Mouse (Mus musculus) right cerebral cortex, adult 2 months (tissue): ENCODE measurements at regions not wholly inside any gene's neighbourhood (a gene's known extent, or its start where the extent isn't known, plus 50 kb on each side); places are given as distances from the start of the nearest gene placed in this dataset.
"Not testable (repeated sequence)": the region's sequence is repeated elsewhere in the genome, so short reads cannot be mapped to it uniquely, and the experiment has no call there.

ENCODE experiments used
- DNase-seq, 2 experiments: peaks; one replicate each; pipeline ENCODE4 v3.0.0; 2021 to 2022; ENCODE audit warnings: low spot score in 2 of 2

DNA sequence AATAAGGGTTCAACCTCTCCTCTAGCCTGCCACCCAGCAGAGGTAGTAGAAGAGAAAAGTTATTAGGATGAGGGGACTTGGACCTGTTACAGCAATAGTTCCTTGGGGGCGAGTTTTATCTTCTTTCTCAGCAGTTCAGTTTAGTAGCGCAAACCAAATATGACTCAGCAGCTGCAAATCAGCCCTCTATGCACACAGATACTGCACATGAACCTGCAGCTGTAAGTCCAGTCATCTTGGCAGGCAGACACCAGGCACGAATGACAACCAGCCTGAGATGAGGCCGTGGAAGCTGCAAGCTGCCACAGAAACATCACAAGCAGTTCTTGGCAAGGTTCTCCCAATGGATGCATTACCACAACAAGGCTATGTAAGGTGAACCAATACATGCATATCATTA, 327.0 kb upstream of the Akr1e1 start:
- DNase-seq = peak in 1 of 2 experiments; percentile 2

DNA sequence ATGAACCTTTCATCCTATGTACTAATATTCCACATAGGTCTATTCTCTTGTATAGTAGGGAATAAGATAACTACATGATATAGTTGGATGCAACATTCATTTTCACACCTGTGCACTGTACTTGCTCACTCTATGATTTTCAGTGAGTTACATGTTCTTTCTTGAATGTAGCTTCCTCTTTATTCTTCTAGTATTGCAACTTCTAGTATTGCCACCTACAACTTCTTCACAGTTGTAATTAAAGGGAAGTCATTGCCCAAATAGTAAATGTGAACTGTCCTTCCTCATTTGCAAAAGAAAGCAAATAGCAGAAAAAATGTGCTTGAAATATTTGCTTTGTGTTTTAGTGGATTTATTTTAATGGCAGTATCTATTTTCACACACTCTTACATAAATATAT, 330.9 kb upstream of the Akr1e1 start:
- DNase-seq = no peak

DNA sequence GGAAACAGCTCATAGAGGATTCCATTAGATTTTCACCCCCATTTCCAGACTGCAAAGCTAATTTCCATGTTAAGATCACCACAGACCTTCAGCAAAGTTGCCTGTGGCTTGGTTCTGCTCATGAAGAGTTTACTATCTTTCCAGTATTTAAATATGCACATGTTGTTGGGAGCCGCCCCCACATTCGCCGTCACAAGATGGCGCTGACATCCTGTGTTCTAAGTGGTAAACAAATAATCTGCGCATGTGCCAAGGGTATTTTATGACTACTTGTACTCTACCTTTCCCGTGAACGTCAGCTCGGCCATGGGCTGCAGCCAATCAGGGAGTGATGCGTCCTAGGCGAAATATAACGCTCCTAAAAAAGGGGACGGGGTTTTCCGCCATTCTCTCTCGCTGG, 333.5 kb upstream of the Akr1e1 start:
- DNase-seq = peak; percentile 16 to 41

DNA sequence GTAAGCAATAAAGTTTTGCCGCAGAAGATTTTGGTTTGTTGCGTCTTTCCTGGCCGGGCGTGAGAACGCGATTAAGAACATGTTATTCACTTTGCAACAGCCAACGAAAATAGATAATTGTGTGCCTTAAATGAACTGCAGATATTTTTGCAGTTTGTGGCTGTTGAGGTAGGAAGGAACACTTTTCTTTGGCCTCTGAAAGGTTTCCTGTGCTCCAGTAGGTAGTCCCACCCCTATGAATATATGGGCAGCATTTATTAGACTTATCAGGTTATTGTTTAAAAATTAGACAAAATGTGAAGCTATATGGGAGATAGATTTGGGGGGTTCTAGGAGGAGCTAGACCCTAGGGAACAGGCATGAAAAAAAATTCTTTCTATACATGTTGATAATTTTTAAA, 334.1 kb upstream of the Akr1e1 start:
- peak in 1 of 2 experiments; percentile 18 for DNase-seq

DNA sequence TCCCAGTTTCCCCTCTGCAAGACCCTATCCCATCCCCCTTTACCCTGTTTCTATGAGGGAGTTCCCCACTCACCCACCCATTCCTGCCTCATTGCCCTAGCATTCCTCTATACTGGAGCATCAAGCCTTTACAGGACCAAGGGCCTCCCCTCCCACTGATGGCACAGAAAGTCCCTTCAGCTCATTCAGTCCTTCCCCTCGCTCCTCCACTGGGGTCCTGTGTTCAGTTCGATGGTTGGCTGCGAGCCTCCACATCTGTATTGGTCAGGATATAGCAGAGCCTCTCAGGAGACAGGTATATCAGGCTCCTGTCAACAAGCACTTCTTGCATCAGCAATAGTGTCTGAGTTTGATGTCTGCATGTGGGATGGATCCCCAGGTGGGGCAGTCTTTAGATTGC, 346.4 kb upstream of the Akr1e1 start:
- no peak for DNase-seq

DNA sequence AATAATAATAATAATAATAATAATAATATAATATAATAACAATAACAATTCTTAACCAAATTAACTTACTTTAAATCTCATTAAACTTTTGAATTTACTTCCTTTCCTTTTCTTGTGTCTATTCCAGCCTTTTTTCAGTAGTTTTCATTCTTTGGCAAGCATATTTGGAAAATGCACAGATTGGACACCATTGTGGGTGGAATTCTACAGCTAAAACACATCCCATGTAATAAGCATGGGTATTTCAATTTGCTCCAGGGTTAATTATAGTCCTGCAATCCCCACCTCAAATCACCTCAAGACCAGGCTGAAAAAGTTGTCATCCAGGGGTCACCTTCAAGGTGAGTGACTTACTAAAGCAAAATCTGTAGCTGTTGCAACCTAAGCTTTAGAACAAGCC, 355.9 kb upstream of the Akr1e1 start:
- DNase-seq = no peak

DNA sequence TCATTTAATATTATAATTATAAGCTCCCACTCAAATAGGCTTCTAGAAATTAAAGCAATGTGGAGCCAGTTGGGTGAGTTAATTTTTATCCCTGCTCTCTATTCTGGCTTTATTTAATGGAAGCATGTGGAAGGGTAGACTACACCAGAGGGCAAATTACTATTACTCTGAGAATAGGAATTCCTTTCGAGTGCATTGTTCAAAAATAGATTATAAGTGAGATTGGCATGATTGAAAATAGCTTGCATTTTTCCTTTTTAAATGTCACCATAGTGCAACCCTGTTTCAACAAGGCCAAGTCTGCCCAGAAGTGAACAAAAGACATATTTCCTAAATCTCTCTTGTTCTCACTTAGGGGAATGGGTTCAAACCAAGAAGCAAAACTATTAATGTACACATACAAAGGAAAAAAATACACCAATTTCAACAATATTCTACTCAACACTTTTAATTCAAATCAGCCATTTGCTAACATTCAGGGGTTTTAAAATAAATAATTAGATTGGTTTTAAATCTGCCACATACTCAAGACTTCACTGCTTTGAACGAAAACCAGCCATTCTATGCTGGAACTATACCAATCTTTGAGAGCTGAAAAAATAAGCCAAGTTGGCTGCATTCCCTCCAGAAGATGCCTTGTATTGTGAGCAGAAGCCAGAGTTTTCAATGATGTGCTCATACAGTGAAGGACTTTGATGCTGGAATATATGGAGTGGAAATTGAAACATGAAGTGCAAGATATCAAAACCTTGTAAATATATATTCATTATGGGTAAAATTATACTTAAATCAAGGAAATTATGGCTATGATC, 361.3 kb upstream of the Akr1e1 start:
- DNase-seq = peak; percentile 3 to 5

DNA sequence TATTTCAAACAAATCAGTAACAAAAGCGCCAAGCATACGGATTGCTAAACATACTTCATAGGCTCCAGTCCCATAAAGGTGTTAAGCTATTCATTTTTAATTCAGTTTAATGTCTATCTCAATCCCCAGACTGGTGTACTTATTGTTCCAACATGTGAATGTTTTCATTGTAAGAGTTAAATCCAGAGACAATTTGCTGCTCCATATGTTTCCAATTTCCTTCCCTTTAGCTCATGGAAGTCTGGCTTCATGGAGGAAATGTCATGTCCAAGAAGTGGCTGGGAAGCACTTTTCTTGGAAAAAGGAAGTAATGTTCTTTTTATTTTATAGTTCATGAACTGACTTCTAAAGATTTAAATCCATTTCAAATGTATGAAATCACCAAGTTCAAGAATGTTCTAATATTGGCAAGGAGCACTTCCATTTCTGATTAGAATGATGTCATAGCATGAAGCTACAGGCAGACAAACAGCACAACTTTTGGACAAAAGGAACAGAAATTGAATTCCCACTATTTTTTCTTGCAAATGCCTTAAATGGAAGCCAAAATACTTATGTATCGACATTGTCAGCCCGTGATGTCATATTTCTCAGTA, 362.6 kb upstream of the Akr1e1 start:
- DNase-seq = no peak

DNA sequence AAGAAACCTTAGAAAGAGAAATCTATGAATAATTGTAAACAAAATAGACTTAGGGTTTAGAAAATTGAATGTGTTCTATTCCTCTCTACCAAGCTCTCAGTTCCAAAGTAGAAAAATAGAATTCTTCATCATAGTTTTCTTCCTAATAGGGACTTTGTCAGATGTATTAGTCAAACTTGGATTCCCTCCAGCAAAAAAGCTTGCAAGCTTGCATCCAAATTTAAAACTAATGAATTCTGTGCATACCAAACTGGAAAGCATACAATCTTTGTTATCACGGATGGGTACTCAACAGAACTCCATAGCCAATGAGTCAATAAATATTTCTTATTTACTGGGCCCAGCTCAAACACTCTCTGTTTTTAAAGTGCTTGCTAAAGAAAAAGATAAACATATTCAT, 383.9 kb upstream of the Akr1e1 start:
- DNase-seq = no peak

DNA sequence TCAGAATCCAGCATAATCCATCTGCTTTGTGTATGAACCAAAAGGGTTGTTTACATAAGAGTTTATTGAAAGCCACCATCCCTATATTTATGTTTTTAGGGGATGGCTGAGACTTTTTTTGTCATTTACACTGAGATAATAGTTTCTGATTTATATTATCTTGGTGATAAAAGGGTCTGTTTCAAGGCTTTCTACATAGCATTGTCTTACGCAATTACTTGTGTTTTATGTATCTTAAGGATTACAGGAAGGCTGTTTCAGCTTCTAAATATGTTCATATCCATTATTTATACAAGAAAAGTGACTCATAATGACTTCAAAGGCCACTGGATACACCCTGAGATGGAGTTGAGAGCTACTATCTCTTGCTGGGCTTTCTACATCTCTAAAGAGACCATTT, 399.3 kb upstream of the Akr1e1 start:
- no peak for DNase-seq

DNA sequence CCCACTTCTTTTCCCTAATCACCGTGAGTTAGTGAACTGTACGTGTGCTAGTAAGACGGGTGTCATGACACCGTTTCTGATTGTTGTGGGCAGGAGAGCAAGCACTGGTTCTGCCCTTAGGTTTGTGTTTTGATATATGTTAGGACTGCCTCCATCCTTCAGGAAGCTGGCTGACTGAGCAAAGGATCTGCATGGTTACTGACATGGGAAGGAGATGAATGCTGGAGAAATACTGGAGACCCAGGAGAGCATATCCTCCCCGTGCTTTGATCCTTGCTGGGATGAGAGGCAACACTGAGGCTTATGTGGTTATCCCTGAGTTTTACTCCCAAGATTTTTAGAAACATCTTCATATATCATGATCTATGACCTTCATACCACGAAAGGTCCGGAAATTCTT, 413.5 kb upstream of the Akr1e1 start:
- DNase-seq = no peak

DNA sequence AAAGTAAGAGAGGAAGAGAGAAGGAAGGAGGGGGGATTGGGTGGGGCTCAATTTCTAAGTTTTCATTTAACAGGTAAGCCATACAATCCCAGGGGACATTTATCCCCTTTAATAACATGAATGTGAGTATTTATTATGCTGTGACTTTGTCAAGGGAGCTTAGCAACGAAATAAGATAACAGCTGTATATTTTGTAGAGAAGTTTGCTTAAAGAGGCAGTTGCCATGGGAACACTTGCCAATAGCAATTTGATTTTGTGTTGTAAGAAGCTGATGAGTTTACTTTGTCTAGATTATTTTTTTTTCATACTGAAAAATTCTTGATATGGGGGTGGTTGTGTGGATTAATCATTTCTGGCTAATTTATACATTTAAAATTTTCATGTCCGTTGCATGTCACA, 450.9 kb upstream of the Akr1e1 start:
- no peak for DNase-seq

DNA sequence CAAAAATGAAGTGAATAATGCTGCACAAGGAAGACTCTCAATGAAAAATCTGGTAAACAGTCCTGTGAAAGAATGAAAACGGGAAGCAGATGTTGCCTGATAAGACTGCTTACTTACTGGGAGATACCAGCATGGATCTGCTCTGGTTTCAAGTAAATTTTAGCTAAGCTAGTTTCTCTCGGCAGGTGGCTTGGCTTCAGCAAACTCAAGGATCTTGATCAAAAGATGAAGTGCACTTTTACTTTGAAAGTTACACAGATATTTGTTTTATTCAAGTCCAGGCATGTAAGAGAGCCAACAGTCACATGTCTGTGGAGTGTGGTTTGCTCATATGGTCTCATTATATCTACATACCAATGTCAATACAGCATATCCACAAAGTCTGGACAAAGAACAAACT, 451.5 kb upstream of the Akr1e1 start:
- peak; percentile 2 to 5 for DNase-seq

DNA sequence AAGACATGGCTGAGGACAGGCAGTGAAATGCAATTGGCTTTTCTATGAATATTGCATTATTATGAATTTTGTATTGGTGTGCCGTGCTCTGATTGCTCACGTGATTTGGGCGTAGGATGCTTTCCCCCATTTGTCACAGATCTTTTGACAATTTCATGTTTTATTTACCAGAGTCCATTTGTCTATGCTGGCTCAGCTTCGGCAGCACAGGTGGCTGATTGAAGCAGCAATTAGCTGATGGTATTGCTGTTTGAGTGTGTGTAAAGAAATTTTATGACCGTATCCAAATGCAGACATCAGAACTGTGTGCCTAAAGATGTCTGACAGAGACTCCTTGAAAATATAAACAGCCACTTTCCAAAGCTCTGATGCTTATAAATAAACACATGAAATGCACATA, 498.5 kb upstream of the Akr1e1 start:
- DNase-seq = no peak

DNA sequence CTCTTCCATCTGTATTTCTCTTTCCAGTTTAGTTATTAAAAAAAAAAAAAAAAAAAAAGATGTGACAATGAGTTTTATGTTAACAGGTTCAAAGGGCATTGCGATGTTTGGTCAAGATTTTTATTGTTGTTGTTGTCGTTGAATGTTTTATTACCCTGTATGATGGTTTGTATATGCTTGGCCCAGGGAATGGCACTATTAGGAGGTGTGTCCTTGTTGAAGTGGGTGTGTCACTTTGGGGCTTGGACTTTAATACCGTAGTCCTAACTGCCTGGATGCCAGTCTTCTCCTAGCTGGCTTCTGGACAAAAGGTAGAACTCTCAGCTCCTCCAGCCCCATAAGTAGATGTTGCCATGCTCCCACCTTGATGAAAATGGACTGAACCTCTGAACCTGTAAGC, 545.9 kb upstream of the Akr1e1 start:
- no peak for DNase-seq

DNA sequence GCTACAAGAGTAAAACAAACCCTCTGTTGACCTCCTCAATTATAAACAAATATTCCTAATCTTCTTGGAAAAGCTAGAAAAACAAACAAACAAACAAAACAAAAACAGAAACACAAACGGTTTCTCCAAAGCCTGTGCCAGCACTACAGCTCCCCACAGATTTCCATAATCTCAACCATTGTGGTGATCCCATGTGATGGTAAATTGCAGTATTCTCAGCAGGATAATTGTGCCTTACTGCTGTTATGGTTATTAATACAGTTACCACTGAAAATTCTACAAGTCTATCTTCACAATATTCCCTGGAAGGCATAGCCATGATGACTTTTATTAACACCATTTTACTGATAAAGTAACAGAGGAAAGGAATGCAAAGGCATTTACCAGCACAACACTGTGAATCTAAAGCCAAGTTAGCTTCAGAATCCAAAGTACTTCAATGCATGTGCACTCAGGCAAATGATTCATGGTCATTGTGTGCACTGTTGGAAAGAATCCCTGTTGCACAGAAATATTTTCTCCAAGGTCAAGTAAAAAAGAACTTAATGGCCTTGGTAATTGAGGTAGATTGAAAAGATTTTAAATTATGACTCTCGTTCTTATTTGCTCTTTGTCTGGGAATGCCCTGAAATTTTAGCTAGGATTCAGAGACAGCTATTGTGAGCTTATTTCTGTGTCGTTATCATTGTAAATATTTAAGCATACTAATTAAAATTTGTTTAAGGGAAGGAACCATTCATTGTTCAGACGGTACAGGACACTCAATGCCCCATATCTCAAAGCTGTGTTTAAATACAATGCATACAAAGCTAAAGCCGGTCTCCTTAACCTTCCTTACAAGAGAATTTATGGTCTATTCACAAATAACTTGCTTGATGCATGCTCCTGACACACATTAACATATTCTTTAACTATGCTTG, 551.1 kb upstream of the Akr1e1 start:
- DNase-seq = no peak

DNA sequence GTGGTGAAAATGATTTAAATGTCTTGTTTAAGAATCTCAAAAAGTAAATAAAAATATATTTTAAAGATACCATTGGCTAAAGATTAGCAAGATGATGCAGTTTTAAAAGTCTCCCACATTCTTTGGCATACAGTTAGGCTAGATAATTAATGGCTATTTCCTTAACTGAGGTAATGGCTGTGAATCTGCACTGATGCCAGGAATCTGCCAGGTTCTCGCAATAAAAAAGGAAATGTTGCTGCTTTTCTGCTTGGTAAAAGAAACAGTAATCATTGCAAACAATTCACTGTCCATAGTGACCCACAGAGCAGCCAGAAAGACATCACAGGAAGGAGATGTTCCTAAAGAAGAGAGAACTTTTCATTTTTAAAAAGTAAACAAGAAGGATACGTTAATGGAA, 557.7 kb upstream of the Akr1e1 start:
- DNase-seq = no peak

DNA sequence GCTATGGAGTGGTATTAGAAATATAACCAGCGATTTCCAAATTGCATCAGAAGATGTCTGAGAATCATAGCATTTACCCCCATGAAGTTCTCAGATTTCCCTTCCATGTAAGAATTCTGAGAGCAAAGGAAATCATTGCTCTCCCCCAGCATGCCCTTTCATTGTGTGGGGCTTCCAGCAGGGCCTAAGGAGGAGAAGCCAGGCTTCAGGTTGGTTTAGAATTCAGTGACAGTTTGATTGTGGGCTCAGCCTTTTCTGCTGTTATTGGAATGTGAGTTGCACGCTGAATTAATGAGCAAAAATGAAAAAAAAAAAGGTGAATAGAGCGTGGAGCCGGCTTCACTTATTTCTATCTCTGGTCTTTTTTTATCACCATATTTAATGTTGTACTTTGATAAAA, 570.0 kb upstream of the Akr1e1 start:
- no peak for DNase-seq

DNA sequence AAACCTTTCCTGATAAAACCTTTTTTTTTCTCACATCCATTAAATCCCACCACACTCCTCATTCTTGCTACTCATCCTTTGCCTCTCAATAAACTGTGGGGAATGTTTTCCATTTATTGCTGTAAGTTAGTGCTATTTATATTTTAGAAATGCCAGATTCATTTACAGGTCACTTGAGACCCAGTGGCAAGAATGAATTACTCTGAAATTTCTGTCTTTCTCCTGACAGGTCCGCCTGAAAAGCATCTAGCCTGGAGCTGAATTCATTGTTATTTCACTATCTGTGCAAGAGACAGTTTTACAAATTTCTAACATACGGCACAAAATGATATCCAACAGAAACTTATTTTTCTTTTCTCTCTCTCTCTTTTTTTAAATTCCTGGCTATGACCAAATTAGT, 570.6 kb upstream of the Akr1e1 start:
- DNase-seq = no peak

DNA sequence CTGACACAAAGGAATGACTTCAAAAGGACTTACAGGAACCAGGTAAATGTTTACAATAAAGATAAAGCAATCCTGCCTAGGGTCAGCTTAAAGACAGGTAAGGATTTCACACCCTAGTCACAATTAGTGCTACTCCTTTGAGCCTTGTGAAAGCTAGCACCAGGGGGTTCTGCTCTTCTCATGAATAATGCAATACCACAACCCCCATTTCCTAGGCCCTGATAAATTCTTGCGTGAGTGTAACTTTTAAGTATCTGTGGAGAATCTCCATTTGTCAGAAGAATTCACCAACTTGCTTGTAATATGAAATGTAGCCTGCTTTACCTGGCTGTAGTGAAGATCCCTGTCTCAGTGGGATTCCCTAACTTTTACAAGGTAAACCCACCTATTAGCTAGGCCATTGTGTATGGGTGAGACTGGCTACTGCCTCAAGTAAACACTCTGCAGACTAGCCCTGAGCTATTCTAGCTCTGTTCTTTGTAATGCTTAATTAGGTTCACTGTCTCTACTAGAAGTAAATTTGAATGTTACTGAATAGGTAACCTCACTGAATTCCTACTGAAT, 576.3 kb upstream of the Akr1e1 start:
- not testable (repeated sequence) for DNase-seq

DNA sequence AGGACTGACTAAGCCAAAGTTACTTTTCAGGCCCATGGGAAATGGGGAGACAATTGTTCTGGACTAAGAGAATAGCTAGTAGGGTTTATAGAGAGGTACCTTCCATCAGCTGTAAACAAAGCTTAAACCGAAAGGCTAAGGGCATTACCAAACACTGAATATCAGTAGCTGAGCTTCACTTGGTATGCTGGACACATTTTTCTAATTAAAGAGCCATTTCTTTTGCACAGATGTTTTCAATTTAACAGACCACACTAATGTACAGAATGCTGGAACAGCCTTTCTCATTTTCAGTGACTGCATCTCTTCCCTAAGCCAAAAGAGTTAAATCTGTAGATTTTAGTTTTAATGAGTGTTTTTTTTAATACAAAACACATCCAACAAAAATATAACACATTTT, 593.8 kb upstream of the Akr1e1 start:
- DNase-seq = no peak

DNA sequence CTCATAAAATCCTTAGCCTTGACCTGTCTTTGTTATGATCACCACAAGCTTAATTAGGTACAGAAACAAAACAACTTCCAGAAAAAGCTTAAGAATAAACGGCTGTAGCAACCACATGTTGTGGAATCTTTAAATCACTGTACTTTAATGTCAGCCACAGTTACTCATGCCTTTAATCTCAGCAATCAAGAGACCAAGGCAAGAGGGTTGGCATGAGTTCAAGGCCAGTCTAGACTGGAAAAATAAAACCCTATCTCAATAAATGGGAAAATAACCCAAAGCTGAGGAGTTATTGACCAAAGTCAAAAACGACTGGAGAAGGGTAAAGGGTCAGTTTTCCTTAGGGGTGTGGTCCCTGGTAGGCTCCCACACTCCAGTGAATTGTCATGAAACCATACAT, 595.2 kb upstream of the Akr1e1 start:
- no peak for DNase-seq
